Mouse (Mus musculus) heart, embryonic 10.5 days (tissue): Measurements from ENCODE around the gene Ctnna3. TPM values are rescaled to one million over a fixed set of nuclear protein-coding genes. Genes with fewer than 3 reads are reported as not detected.
A peak's percentile ranks its signal among the peaks of the same experiment; 100 is the strongest.

Experiments used
- DNase-seq: peaks from one replicate; pipeline ENCODE4 v3.0.0-alpha.2; 2017; ENCODE audit warnings: low spot score
- H3K27ac ChIP-seq: fragments of 300-500 bp; sonication (generic); 2 replicates; pipeline ENCODE4 v1.5.1; 2016; ENCODE audit warnings: mild to moderate bottlenecking
- H3K27me3 ChIP-seq: fragments of 300-500 bp; sonication (generic); 2 replicates; pipeline ENCODE4 v1.6.1; 2016; ENCODE audit warnings: mild to moderate bottlenecking; ENCODE audit not compliant: poor library complexity, insufficient read depth, severe bottlenecking
- H3K36me3 ChIP-seq: fragments of 300-500 bp; sonication (generic); 2 replicates; pipeline ENCODE4 v1.6.1; 2016; ENCODE audit warnings: mild to moderate bottlenecking, moderate library complexity
- H3K4me1 ChIP-seq: fragments of 300-500 bp; sonication (generic); 2 replicates; pipeline ENCODE4 v1.6.1; 2016; ENCODE audit warnings: mild to moderate bottlenecking
- H3K4me3 ChIP-seq: fragments of 300-500 bp; sonication (generic); 2 replicates; pipeline ENCODE4 v1.5.1; 2016; ENCODE audit warnings: mild to moderate bottlenecking, moderate library complexity
- H3K9me3 ChIP-seq: fragments of 300-500 bp; sonication (generic); 2 replicates; pipeline ENCODE4 v1.6.1; 2016; ENCODE audit warnings: mild to moderate bottlenecking, moderate library complexity
- WGBS: fragments of 180-500 bp; shearing (Covaris S2); methylation state at CpG from one replicate; pipeline ENCODE4 v1.1.7; 2016; 5-methylcytosine and 5-hydroxymethylcytosine counted together
- polyA plus RNA-seq: library from polyadenylated mRNA; unstranded; fragments of >200 nt; fragmentation: Nextera tagmentation; extraction: Ambion mirVana; gene quantifications from 2 replicates; pipeline ENCODE4 v1.2.1, GENCODE M21; 2016

The Ctnna3 gene
- polyA plus RNA-seq, 1 experiment from 2014 or later = 14.2 TPM

DNA sequence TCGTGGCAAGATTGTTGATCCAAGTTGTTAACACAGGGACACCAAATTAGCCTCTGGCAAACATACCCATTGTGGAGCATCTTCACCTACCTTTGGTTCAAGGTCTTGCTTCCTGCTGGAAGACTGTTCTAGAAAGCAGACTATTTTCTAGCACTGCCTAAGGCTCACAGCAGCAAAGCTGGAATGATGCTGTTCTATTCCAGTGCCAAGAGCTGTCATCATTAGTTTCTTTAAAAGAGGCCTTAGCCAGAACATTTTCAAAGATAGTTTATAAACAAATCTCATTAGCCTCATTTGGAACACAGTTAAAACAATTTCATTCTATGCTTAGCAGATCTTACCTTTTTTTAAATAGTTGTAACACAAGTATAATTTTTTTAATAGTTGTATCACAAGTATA lies 376.4 kb downstream of the Ctnna3 start:
- Histone ChIP-seq H3K9me3 (no peaks in the 10 kb centered on the region), H3K4me1 (peaks cover 6% of the 10 kb centered on the region; the same call in 1 of the 2 replicates), H3K36me3 (no peaks in the 10 kb centered on the region), H3K27me3 (no peaks in the 10 kb centered on the region), H3K4me3 (no peak overlapping the region), H3K27ac (no peak overlapping the region)
- DNase-seq = no peak
- WGBS = 75% methylated on average over 1 of the region's 1 CpGs

DNA sequence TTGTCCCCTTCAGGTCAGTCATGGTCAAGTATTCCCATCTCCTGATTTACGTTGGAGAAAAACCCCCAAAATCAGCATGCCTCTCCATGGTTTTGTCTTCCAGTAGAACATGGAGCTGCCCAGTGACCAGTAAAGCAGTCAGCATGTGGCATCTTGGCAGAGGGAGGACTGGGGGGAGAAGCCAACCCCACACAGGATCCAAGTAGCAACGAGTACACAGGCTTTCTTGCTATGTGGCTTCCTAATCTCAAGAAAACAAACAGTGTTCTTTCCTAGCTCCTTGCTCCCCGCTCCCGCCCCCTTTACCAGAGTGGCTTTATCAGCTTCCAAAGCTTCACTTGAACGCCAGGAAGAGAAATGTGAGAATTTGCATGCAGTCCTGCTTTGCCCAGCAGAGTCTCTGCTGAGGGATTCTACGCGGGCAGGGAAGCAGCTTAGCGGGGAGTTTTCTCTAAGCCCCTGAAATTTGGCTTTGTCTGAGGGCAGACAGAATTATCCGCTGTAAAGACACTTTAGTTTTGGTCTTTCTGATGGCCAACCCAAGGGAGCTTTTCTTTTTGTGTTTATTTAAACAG lies 380.2 kb downstream of the Ctnna3 start:
- Histone ChIP-seq H3K36me3 (no peaks in the 10 kb centered on the region), H3K4me1 (peaks cover 6% of the 10 kb centered on the region; the same call in 1 of the 2 replicates), H3K9me3 (no peaks in the 10 kb centered on the region), H3K4me3 (no peak overlapping the region), H3K27me3 (no peaks in the 10 kb centered on the region), H3K27ac (no peak overlapping the region)
- no peak for DNase-seq
- WGBS = 15% methylated on average over 9 of the region's 9 CpGs

DNA sequence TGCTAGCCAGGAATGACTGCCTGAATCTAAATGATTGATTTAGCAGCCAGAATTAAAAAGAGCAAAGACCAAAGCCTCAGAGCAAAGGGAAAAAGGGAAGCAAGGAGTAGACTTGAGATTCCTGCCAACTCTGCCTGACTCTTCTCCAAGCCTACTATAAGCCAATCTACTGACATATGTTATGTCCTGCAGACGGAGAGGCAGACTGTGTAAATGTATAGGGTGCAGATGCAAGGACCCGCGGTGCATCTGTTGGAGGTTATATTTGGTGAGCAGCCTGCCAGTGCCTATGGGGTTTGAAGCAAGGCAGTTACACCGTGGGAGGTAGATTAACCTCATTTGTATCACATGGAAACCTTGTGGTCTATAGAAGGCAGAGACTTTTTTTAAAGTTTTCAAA lies 409.1 kb downstream of the Ctnna3 start:
- Histone ChIP-seq H3K27ac (no peak overlapping the region), H3K4me3 (no peak overlapping the region), H3K27me3 (no peaks in the 10 kb centered on the region), H3K4me1 (no peaks in the 10 kb centered on the region), H3K9me3 (no peaks in the 10 kb centered on the region), H3K36me3 (no peaks in the 10 kb centered on the region; the same call in 1 of the 2 replicates)
- WGBS = 91% methylated on average over 4 of the region's 4 CpGs
- no peak for DNase-seq

DNA sequence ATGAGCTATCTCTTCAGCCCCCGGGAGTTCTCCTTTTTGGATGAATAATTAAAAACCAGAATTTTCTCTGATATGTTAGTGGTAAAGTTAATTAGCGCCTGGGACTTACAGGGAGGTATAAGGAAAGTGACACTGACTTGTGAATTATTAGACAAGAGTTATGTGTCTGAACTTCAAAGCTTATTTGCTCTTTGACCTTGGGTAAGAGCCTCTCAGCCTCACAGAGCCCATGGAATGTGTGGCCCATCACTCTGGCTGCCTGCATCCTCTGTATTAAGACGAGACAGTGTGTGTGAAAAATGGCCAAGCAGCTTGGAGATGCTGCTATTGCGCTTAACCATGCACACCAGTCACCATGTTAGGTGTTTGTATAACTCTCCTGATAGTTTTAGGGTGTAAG lies 422.0 kb downstream of the Ctnna3 start:
- Histone ChIP-seq H3K27ac (no peak overlapping the region), H3K27me3 (no peaks in the 10 kb centered on the region), H3K4me3 (no peak overlapping the region), H3K36me3 (no peaks in the 10 kb centered on the region; the same call in 1 of the 2 replicates), H3K9me3 (no peaks in the 10 kb centered on the region), H3K4me1 (no peaks in the 10 kb centered on the region)
- no peak for DNase-seq
- 75% methylated on average over 4 of the region's 4 CpGs for WGBS

DNA sequence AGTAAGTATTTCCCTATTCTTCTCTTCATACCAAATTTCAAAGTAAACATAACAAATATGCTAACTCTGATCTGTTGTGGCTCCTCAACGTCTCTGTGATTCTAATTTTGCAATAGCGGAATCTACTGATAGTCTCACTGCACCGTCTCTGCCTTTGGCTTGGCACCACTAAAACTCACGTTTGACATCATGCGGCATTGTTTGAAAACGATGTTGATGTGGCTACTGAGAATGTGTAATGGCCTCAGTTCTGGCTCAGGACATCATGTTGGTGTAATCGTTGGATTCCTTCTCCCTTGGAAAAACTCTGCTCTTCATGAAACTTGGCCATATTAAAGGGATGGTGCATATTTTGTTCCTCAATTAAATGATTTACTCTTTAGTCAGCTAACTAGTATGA lies 439.2 kb downstream of the Ctnna3 start:
- 82% methylated on average over 7 of the region's 7 CpGs for WGBS
- DNase-seq = no peak
- H3K27ac ChIP-seq = no peak overlapping the region
- H3K4me1 ChIP-seq = no peaks in the 10 kb centered on the region
- H3K36me3 ChIP-seq = no peaks in the 10 kb centered on the region
- no peaks in the 10 kb centered on the region for H3K27me3 ChIP-seq
- H3K4me3 ChIP-seq = no peak overlapping the region
- no peaks in the 10 kb centered on the region for H3K9me3 ChIP-seq

DNA sequence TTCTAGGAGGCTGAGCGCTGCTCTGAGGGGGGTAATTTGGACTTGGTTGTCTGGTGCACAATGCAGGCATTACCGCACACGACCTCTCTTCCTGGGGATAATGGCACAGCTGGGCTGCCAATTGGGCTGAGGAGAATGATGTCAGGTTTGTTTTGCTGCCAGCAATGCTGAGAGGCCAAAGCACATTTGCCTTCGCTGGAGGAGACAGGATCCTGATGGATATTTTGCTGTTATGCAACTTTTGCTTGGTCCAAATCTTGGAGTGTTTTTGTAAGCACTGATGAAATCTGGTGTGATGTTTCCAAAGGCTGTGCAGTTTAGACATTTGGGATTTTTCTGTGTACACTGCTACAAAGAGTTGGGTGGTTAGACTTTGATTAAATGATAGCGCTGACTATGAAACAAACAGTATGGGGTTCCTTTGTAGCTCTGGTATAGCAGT lies 450.6 kb downstream of the Ctnna3 start:
- Histone ChIP-seq H3K4me3 (no peak overlapping the region), H3K9me3 (no peaks in the 10 kb centered on the region), H3K4me1 (peaks cover 9% of the 10 kb centered on the region), H3K27ac (no peak overlapping the region), H3K27me3 (no peaks in the 10 kb centered on the region), H3K36me3 (no peaks in the 10 kb centered on the region)
- WGBS = 87% methylated on average over 5 of the region's 5 CpGs
- DNase-seq = no peak

DNA sequence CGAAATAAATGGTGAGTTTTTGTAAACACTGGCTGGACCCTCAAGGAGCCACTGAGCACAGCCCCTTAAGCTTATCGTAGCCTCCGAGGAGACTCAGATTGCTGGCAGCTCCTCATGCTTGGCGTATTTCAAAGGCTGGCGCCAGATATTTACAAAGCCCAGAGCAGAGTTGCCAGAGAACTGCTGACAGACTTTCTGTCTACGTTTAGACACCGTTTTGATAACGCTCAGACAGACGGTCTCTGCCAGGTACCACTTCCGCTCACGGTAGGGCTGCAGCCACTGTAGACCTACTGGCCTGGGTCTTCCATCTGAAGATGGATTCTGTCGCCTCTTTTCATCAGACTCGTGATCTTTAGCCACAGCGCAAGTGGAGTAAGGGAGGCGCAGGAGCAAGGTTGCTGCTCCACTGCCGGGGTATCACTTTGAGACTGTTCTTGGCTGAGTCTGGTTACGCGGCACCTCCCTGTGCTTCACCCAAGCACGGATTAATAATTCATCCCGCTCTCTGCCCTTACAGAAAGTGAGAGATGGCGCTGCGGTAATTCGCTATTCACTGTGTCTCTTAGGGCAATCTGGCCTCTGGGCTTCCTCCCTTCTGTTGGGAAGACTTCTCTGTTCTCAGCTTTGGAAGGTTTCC lies 456.7 kb downstream of the Ctnna3 start:
- no peak for DNase-seq
- peak overlapping the region; percentile 53 for H3K27ac ChIP-seq
- no peaks in the 10 kb centered on the region for H3K36me3 ChIP-seq
- WGBS = 47% methylated on average over 23 of the region's 23 CpGs
- no peaks in the 10 kb centered on the region for H3K27me3 ChIP-seq
- H3K4me1 ChIP-seq = peaks cover 14% of the 10 kb centered on the region
- H3K9me3 ChIP-seq = no peaks in the 10 kb centered on the region
- peak overlapping the region; percentile 45 for H3K4me3 ChIP-seq

DNA sequence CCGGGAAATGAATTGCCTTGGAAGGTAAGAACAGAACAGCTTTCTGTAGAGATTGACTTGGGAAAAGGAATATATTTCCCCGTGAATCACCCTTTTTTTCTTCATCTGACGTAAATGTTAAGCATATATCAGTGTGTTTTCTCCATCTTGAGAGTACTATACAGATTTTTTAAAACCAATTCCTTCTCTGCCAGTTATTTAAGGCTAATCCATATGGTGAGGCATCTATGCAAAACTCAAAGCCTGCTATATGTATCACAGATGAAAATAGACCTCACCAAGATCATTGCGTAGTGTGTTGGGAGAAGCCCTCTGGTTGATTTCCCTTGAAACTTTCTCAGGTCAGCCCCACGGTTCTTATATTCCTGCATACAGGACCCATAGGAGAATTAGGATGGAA lies 464.7 kb downstream of the Ctnna3 start:
- H3K27me3 ChIP-seq = no peaks in the 10 kb centered on the region
- no peaks in the 10 kb centered on the region for H3K9me3 ChIP-seq
- 87% methylated on average over 5 of the region's 5 CpGs for WGBS
- no peak overlapping the region for H3K4me3 ChIP-seq
- peaks cover 3% of the 10 kb centered on the region; the same call in 1 of the 2 replicates for H3K4me1 ChIP-seq
- no peak overlapping the region for H3K27ac ChIP-seq
- H3K36me3 ChIP-seq = no peaks in the 10 kb centered on the region
- DNase-seq = no peak

DNA sequence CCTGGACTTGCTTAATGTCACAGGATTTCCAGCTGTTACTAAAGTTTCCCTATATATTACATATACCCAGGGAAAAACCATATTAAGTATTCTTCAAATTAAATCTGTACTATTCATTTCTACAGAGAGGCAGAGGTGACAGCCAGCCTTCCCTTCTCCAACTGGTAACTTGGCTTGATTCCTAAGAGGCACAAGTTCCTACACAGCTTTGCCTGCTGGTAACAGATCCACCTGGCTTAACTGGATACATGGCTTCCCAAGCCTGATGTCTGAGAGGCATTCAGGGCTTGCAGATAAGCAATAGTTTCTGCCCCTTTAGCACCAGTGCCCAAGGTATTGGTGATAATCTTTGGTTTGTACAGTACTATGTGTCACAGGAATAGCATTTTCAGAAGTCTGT lies 470.0 kb downstream of the Ctnna3 start:
- Histone ChIP-seq H3K4me1 (peaks cover 3% of the 10 kb centered on the region; the same call in 1 of the 2 replicates), H3K27me3 (no peaks in the 10 kb centered on the region), H3K4me3 (no peak overlapping the region), H3K36me3 (no peaks in the 10 kb centered on the region), H3K27ac (no peak overlapping the region), H3K9me3 (no peaks in the 10 kb centered on the region)
- DNase-seq = no peak

DNA sequence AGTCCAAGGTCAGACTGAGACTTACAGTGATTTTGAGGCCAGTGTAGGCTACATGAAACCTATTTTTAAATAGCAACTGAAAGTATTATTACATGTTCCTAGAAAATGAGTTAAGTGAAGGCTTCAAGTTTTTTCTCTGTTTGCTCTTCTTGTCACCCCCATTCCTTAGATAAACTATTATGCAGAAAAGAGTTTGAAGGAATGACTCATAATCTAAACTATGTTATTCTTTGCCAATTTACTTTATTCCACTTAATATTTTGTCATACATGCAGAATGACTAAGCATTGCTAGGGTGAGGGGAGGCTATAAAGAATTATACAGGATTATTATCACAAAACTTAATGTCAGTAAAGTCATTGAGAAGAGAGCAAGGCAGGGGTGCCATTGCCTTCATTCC lies 479.0 kb downstream of the Ctnna3 start:
- Histone ChIP-seq H3K27me3 (no peaks in the 10 kb centered on the region), H3K4me3 (no peak overlapping the region), H3K9me3 (no peaks in the 10 kb centered on the region), H3K27ac (no peak overlapping the region), H3K4me1 (no peaks in the 10 kb centered on the region), H3K36me3 (no peaks in the 10 kb centered on the region)
- no peak for DNase-seq

DNA sequence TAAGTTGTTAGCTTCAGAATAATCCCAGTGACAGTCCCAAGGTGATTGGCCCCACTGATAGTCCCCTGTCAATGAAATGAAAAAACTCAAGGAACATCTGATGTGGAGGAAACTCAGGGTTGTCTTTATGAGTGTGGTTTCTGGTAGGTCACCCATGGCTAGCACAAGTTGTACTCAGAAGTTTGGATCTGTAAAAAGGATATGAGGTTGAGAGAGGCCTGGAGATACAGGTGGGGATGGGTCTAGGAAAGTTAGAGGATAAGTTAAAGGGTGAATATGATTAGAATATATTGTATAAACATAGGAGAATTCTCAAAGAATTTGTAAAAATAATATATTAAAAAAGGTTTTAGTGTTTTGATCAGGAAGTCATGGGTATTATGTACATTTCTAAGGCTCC lies 497.4 kb downstream of the Ctnna3 start, which contains the start of gene Gm10118:
TSS of gene Gm10118 (minus strand) at position 101 of the 400 bp plus-strand sequence.
- Histone ChIP-seq H3K36me3 (no peaks in the 10 kb centered on the region), H3K27me3 (no peaks in the 10 kb centered on the region), H3K9me3 (no peaks in the 10 kb centered on the region), H3K4me1 (no peaks in the 10 kb centered on the region), H3K27ac (no peak within 1 kb of the TSS), H3K4me3 (no peak within 1 kb of the TSS)
- no peak for DNase-seq

DNA sequence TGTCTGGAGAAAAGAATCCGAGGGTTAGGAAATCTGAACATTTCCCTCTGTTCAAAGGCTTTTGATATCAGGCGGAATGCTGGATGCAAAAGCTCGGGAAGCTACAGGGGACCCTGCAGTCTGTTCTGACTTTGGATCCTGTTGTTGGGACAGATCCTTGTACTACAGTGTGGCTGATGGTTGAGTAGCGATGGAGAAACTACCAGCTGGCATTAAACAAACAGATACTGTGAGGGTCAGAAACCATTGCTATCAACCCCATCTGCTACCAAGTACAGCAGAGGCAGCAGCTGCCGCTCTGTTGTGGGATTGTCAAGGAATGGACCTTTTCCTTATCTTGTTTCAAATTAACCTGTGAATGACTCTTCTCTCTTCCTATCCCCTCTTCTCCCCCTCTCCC lies 504.0 kb downstream of the Ctnna3 start:
- DNase-seq = no peak
- no peaks in the 10 kb centered on the region for H3K27me3 ChIP-seq
- H3K9me3 ChIP-seq = no peaks in the 10 kb centered on the region
- no peak overlapping the region for H3K27ac ChIP-seq
- WGBS = 56% methylated on average over 5 of the region's 5 CpGs
- H3K4me1 ChIP-seq = no peaks in the 10 kb centered on the region
- no peak overlapping the region for H3K4me3 ChIP-seq
- no peaks in the 10 kb centered on the region for H3K36me3 ChIP-seq

DNA sequence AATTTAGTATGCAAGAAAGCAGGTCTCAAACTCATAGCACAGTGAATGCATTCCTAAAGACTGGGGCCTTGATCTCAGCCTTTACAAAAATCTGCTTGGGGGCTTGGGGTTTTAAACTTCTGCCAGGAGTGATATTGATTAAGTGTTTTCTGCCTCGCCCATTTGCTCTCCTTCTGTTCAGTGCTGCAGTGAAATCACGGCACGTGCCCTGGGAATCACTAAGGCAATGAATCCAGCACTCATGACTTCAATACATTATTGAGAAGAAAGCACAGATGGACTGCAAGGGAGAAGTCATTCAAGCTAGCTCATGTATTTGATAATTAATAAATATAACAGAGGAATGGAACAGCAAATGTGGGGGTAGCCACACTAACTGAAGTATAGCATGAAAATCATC lies 515.6 kb downstream of the Ctnna3 start:
- no peaks in the 10 kb centered on the region for H3K36me3 ChIP-seq
- no peak overlapping the region for H3K27ac ChIP-seq
- H3K4me1 ChIP-seq = no peaks in the 10 kb centered on the region
- H3K9me3 ChIP-seq = no peaks in the 10 kb centered on the region
- DNase-seq = no peak
- H3K4me3 ChIP-seq = no peak overlapping the region
- H3K27me3 ChIP-seq = no peaks in the 10 kb centered on the region
- WGBS = 80% methylated on average over 3 of the region's 3 CpGs

DNA sequence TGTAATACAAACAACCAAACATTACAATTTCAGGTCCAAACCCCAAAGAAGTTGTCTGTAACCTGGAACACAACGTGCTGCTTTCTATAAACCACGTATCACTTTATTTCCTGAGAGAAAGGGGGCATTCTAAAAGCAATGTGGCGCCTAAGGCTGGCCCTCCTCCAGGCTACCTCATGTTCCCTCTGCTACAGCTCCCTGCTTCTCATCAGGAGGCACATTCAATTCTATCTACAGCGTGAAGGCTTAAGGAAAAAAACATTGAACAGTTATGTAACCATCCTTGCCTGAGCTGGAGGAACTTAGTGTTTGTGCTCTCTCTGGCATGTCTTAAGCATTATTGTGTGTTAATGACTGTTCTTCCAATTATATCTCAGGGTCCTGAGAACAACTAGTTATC lies 517.4 kb downstream of the Ctnna3 start:
- H3K4me3 ChIP-seq = no peak overlapping the region
- no peaks in the 10 kb centered on the region for H3K27me3 ChIP-seq
- DNase-seq = no peak
- peaks cover 16% of the 10 kb centered on the region for H3K4me1 ChIP-seq
- 81% methylated on average over 4 of the region's 4 CpGs for WGBS
- no peak overlapping the region for H3K27ac ChIP-seq
- no peaks in the 10 kb centered on the region for H3K9me3 ChIP-seq
- H3K36me3 ChIP-seq = no peaks in the 10 kb centered on the region
